Mouse (Mus musculus) urinary bladder, adult 18-20 months (tissue): Measurements from ENCODE around the gene Maml1.
A peak's percentile ranks its signal among the peaks of the same experiment; 100 is the strongest.
"Not testable (repeated sequence)": the region's sequence is repeated elsewhere in the genome, so short reads cannot be mapped to it uniquely, and the experiment has no call there.

Experiments
- DNase-seq, 2 experiments: peaks; one replicate each; pipeline ENCODE4 v3.0.0; 2022; ENCODE audit warnings: low spot score in 2 of 2, mixed read lengths in 2 of 2

Maml1 gene

DNA sequence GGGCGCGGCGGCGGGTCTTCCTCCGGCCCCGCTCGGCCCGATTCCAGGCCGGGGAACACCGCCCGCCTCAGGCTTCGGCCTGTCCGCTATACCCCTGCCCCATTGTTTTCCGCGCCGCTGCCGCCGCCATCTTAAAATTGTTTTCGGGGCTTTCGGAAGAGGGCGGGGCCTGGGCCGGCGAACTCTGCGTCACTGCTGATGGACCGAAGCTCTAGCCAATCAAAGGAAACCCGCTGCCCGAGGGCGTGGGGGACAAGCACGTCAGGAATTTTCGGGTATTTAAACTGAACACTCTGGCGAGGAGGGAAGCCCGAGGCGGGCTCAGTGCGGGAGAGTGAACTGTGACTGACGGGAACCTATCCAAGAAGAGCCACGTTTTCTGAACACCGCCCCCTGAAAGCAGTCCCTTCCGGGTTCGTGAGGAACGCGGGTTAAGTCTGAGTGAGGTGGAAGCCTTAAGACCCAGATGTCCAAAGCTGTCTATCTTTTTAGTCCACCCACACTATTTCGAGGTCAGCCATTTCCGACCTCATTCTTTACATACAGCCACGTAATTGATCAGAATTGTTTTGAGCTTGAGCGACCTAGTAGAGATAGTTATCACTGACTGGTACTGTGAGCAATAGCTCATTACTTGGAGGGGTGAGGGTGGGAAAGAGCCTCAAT is at the start of gene Maml1:
Maml1 (minus strand) TSS at position 122 of the 666 bp plus-strand sequence.
- DNase-seq: peak; percentile 89 to 97

DNA sequence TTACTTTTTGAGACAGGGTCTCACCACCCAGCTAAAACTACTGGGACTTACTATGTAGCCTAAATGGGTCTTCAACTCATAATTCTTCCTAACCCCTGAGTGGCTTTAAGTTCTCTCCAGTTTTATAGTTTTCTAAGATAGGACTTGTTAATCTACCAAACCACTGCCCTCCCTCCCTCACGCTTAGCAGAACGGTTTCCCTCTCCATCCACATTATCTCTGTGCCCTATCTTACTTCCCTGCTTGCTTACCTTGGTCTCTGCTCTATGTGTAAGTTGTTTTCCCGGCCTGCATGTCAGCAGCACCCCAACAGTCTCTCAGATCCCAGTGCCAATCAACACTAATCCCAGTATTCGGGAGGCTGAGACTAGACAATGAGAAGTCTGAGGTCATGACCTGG is 44.8 kb upstream of the Maml1 start:
- no peak for DNase-seq

DNA sequence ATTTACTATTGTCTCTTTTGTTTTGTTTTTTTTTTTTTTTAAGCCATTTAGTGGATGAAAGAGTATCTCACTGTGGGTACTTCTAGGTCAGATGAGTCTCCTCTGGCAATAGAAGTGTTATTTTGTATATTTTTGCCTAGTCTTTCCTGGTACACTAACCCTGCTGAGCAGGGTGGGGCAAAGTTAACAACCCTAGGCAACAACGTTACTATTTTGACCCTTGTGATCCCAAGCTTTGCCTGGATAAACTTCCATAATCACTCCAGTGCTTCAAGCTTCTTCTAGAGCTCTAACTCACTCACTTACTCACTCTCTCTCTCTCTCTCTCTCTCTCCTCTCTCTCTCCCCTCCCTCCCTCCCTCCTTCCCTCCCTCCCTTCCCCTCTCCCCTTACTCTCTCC is 44.0 kb upstream of the Maml1 start:
- no peak for DNase-seq

DNA sequence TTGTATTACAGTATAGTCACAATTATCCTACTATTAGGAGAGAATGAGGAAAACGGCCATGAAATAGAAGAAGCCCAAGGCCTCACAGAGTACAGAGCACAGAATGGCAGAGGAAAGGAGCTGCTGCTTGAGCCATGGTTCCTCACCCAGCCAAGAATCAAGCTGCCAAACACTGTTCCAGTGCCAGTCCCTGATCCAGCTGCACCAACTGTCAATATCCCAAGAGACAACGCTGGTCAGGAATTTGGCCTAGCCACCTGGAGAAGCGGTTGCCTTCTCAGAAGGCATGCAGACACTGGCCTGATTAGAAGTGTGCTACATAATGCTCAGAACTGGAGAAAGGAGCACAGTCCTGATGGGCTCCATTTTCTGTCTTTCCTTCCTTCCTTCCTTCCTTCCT is 41.1 kb upstream of the Maml1 start:
- no peak for DNase-seq

DNA sequence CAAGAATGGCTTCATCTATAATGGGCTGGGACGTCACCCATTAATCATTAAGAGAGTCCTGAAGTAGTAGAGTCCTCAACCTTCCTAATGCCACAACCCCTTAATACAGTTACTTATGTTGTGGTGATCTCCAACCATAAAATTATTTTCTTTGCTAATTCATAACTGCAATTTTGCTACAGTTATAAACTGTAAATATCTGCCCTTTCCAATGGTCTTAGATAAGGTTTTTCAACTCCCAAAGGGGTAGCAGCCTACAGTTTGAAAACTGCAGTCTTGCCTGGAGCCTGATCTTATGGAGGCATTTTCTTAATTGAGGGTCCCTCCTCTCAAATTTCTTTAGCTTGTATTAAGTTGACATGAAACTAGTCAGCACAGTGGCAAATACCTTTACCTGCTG is 37.3 kb upstream of the Maml1 start:
- DNase-seq: no peak

DNA sequence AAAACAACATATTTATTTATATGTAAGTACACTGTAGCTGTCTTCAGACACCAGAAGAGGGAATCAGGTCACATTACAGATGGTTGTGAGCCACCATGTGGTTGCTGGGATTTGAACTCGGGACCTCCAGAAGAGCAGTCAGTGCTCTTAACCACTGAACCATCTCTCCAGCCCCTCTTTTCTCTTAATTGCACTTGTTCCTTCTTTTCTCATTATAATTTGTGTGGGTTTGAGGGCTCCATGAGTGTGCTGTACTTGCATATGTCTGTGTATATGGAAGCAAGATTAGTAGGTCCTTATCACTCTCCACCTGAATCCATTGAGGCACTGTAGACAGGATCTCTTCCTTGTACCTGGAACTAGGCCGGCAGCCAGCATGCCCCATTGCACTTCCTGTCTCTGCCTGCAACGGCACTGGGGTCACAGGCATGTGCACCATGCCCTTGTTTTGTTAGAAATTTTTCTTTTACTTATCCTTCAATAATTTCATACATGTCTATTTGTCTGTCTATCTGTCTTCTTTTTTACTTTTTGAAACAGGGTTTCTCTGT is 36.0 kb upstream of the Maml1 start:
- no peak for DNase-seq

DNA sequence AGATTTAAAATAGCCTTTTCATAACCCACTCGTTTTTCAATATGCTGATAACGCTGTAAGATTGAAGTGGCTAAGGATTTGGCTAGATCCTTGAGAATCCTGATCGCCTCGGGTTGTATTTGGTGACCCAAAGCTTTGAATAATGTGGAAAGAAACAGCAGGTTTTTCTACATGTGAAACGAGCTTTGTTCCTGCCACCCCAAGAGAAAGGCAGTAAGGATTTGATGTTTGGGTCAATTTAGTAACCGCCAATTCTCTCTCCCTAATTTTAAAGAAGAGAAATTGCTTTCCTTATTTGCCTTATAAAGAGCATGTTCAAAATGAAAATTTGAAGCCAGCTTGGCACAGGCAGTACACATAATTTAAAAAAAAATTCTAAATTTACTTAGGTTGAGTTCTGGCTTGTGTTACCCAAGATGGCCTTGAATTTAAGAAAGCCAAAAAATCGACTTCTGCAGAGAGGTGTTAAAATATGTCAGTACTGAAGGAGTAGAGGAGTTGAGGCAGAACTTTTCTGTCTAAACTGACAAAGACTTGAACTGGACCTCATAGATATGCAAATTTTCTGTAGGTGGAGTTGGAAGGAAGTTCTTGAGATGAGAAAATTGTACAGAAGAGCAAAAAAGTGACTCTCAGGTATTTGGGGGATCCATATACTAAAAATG is 34.3 kb upstream of the Maml1 start:
- DNase-seq: no peak

DNA sequence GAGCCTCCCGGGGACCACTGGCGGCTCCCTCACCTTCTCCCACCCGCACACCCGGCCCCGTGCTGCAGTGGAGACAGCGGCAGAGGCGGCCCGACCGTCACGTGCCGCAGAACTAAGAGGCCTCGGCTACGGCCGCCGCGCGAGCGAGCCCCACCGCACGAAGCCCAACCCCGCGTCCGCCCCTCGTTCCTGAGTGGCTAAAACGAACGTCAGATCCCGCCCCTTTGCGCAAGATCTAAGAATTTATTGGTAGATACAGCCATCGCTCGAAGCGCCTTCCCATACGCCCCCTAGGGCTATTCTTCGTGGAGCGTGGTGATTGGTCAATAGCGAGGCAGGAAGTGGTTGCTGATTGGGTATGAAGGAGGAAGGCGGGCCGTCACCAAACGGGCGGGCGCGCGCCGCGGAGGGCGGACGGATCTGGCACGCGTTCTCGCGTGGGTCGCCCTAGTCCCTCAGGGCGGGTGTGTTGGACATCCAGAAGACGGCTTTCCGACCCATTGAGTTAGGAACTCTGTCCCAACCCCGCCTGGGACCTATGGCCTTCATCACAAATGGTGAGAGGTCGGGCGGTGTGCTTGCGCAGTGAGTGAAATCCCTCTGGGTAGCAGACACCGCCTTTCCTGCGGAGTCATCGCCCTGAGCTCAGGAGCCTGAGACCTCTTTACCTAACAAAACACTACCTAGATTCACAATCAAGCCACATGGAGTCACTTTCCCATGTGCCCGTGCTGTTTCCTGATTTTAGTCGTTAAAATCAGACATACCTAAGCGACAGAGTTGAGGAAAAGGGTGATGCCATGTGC is 33.6 kb upstream of the Maml1 start, which contains the start of gene Canx:
Canx (minus strand) TSS at position 178 of the 806 bp plus-strand sequence.
- peak; percentile 97 to 98 for DNase-seq

DNA sequence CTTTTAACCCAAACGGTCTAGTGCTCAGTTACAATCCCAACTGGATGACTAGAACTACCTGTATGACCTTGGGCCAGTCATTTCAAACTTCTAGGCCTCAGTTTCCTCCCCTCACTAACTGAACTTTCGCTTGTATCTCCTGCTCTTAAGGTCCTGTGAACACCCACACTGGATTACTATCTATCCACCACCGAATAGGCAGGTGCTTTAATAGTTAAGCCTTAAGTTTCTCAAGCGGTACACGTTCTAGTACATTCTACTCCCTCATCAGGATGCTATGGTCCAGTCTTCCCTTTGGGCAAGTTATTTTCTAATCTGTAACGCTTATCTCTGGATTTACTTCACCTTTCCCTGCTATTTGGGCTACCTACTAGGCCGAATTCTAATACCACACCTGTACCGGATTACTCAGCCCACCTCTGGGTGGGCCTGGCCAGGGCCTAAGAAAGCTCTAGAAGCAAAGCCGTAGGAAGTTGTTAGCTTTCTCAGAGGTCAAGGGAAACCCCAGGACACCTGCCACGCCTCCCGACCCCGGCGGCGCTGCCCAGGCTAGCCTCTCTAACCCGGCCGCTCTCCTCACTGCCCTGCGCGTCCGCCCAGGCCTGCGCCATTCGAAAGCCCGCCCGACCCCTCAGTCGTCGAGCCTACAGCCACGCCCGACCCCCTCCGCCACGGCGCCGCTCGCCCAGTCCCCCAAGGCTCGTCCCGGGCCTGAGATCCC is 32.8 kb upstream of the Maml1 start:
- DNase-seq: peak; percentile 12 to 55

DNA sequence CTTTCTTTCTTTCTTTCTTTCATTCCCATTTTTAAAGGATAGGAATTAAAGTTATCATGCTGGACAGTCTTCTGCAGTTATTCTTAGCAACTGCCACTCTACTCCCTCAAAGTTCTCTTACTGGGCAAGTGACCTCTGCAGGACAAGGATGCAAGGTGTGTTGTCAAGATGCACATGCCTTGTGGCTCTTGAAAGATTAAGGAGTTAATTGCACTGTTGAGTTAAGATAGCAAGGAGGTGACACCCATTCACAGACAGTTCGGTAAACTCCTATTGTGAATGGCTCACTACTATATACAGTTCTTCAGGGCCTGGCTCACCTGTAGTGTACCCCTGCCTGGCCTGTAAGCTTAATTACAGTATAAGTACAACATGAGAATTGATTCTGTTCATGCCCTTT is 31.7 kb upstream of the Maml1 start:
- DNase-seq: no peak

DNA sequence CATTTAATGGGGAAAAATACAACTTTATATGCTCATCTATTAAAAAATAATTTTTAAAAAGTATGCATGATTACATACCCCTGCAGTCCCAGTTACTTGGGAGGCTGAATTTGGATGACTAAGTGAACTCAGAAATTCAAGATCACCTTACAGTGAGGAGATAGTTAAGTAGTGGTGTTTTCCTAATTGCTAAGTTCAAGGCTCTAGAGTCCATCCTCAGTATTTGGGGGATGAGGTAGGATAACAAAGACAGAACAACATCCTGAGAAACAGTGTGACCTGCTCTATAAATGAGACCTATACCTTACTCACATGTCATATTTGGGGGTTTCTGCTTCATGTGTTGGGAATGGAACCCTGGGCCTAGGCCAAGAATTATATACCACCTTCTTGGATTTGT is 30.2 kb upstream of the Maml1 start:
- DNase-seq: no peak

DNA sequence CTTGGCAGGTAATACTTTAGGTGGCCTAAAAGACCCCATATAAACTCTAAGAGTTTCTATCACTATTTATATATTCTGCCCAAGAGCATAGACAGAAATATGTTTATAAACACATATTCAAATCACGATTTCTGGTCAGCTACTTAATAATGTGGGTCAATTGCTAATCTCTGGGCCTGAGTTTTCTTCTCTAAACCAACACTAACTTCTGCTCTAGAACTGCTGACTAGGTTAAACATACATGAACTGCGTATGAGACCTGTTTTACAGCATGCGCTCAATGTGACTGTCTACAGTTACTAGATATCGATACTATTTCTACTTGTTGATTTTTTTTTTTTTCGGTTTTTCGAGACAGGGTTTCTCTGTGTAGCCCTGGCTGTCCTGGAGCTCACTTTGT is 29.1 kb upstream of the Maml1 start:
- DNase-seq: no peak

DNA sequence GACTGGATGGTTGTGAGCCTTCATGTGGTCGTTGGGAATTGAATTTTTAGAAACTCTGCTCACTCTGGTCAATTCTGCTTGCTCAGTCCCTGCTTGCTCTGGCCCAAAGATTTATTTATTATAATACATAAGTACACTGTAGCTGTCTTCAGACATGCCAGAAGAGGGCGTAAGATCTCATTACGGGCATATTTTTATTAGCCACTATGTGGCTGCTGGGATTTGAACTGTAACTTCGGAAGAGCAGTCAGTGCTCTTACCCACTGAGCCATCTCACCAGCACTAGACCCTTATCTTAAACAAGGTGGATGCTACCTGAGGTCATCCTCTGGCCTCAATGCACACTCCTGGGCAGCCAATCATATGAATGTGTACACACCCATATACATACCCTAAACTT is 27.2 kb upstream of the Maml1 start:
- not testable (repeated sequence) for DNase-seq

DNA sequence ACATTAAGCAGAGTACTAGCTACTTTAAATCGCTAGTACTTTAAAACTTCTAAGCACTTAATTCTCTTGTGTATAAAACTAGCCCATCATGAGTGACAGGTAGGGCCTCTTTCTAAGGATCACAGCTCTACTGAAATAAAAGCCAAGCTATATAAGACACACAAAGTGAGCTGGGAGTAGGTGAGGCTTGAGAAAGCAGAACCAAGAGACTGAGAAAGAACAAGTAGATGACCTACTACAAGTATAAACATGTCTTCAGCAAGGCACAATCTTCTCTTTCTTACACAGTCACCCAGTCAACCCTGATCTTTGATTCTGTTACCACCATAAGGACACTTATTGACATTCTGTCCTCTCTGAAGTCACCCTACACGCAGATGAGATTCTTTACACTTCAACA is 20.7 kb upstream of the Maml1 start:
- DNase-seq: no peak

DNA sequence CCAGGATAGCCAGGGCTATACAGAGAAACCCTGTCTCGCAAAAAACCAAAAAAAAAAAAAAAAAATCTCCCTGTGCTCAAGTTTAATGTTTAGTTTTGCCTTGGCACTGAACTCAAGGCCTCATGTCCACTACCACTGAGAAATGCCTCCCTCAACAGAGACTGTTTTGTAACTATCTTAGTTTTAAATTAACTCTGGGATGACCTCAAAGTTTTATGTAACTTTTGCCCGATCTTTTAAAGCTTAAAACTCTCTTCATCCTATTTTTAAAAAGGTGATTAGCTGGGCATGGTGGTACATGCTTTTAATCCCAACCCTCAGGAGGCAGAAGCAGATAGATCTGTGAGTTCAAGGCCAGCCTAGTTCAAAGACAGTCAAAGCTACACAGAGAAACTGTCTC is 11.3 kb upstream of the Maml1 start:
- no peak for DNase-seq

DNA sequence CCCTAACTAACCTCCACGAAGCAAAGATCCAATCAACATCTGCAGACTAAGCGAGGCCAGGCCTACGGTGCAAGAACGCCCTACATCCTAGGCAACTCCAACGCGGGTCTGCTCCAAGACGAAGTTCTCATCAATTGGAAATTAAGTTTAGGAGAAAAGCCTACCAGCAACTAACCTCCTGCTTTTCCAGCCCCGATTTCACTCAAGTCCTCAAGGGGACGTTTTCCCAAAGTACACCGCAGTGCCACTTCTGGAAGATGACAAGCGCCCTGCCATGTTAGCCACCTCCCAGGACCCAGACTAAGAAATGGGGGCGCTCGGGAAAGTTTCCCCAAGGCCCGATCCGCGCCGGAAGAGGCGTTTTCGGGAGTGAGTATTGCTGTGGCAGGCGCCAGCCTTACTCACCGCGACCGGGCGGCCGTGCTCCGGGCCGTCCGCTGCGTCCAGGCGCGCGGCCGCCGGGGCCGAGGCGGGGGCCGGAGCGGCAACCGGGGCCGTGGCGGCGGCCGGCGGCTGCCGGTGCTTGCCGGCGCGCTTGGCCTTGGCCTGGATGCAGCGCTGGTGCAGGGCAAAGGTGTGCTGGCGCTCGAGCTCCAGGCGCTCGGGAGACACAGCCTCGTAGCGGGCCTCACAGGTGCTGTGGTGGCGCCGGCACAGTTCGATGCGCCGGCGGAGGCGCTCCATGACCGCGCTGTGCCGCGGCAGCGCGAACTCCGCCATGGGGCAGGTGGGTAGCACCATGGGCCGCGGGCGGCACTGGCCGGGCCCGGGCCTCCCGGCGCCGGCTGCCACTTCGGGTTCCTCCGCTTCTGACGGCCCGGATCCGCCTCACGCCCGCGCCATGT is 568 bp downstream of the Maml1 start:
- peak; percentile 22 to 70 for DNase-seq

DNA sequence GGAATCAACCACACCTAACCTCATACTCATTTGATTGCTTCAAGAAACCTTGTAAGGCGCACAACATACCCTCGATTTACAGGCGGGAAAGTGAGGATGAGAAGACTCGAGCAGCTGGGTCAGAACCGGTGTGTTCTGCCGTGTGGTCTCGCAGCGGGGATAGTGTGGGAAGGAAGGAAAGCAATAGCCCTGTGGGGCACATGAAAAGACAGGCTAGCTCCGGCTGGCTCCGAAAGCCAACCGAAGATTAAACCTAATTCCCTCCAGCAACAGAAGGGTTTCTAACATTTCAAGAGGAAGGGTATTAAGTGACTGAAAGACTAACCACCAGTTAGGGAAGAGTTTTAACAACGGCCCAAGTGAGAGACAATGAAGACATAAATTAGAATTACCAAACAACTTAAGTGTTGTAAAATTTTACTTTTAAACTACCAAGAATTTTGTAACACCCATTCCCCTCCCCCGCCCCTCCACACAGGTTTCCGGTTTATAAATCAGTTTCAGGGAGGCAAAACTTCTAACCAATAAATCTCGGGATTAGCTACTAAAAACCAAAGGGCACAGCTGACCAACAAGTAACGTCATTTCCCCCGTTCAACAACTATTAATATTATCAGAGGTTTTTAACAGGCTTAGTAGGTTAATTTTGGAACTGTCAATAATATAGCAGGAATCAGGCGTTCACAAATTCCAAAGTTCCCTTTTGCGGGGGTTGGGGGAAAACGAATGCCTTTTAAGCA is 1.5 kb downstream of the Maml1 start:
- no peak for DNase-seq

DNA sequence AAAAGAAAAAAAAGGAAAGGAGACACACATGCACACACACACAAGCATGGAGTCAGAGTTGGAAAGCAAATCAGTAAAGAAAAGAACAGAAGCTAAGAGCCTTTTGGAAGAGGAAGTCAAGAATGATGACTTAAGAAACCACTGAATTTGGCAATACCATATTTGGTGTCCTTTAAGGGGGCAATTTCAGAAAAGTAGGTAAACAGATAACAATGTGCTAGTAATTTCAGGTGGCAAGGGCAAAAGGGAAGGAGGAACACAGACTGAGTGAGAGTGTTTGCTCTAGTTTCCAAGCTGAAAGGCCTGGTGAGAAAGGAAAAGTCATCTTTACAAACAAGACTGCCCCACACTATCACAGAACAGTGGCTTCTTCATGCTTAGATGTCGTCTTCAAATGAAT is 5.7 kb downstream of the Maml1 start:
- no peak for DNase-seq

DNA sequence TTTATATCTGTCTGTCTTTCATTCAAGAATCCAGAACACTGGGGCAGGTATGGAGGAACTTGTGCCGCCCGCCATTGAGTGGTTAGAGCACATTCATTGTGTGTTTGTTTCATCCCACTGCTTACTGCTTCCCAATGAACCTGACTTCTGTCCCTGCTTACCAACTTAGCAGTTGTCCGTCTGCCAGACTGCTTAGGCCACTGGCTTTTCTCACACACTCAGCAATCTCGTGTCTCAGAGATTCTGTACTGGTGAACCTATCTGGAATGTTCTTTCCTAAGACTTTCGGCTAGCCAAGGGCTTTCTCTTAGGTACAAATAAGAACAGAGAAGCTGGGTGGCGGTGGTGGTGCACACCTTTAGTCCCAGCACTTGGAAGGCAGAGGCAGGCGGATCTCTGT is 6.4 kb downstream of the Maml1 start:
- DNase-seq: no peak

DNA sequence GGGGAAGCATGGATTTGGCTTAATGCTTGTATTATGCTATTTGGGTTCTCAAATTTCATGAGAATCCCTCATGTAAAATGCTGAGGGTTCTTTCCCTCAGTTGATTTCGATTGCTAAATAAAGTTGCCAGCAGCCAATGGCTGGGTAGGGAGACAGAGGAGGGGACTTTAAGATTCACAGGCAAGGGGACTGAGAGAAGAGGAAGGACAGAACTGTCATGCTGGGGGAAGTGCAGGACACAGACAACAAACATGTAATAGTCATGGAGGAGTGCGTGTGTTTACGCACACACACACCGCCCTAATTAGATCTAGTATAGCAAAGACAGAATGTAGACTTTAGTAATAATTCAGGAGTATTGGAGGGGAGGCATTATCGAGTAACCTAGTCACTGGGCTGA is 6.8 kb downstream of the Maml1 start:
- DNase-seq: no peak
